Mouse (Mus musculus): Measurements from ENCODE around the gene Scrn2. TPM values are rescaled to one million over a fixed set of nuclear protein-coding genes. Genes with fewer than 3 reads are reported as not detected.

Scrn2 gene
- polyA plus RNA-seq, 1 experiment from 2014 or later = 14.7 TPM

DNA sequence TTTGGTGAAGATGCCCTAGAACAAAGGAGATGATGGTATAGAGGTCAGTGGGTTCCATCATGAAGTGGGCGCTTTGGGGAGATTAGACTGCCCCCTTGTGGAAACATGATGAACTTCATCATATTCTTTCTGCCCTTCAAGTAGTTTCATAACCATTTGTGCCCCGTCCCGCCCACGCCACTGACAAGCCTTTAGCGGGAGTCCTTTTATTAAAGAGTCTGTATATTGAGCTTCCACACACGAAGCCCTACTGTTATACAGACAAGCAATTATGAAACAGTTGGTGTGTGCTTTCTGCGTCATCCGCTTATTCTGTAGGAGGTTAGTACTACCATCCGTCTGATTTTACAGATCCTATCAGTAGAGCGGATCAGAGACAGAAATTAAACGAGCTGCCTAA, 53.2 kb downstream of the Scrn2 start:
- WGBS = 35% methylated on average over 11 of the region's 11 CpGs
- no peak overlapping the region for H3K9ac ChIP-seq
- H3K4me1 ChIP-seq (replicated peaks) = peaks cover 8% of the 10 kb centered on the region
- no peaks in the 10 kb centered on the region for H3K9me3 ChIP-seq (replicated peaks)
- no peak; the same call in 1 of the 2 replicates for ATAC-seq (replicated peaks; ENCODE audit: insufficient number of reproducible peaks, insufficient read depth, low FRiP score, low read depth)
- no peak overlapping the region for H3K27ac ChIP-seq
- peaks cover 24% of the 10 kb centered on the region for H3K27me3 ChIP-seq
- H3K4me3 ChIP-seq = no peak overlapping the region
- 0 out of 2 replicates have a peak overlapping the region, but pooled peaks have one; percentile 32 for H3K4me2 ChIP-seq
- no peaks in the 10 kb centered on the region for H3K36me3 ChIP-seq

Small RNA genes within 50 kb of the gene (microRNA-seq; reads per million reads assigned to microRNA genes)
- 1.5 reads per million for gene Mir8103

Other genes with a start within 250 kb of the Scrn2 start
- gene Cbx1, start 240.8 kb upstream of the Scrn2 start, polyA plus RNA-seq (2015; fragmentation: Nextera tagmentation; extraction: Ambion mirVana) = 52.4 and 52.9 TPM in 2 replicates
- gene Nfe2l1, start 200.0 kb upstream of the Scrn2 start, polyA plus RNA-seq (2015; fragmentation: Nextera tagmentation; extraction: Ambion mirVana) = 75.3 and 79.0 TPM in 2 replicates
- 120 and 122 TPM in 2 replicates for gene Copz2, start 180.1 kb upstream of the Scrn2 start, polyA plus RNA-seq (2015; fragmentation: Nextera tagmentation; extraction: Ambion mirVana)
- 45.2 and 58.7 TPM in 2 replicates for gene Cdk5rap3, start 113.4 kb upstream of the Scrn2 start, polyA plus RNA-seq (2015; fragmentation: Nextera tagmentation; extraction: Ambion mirVana)
- gene Prr15l, start 101.8 kb upstream of the Scrn2 start, polyA plus RNA-seq (2015; fragmentation: Nextera tagmentation; extraction: Ambion mirVana) = 1.7 and 2.9 TPM in 2 replicates
- gene Pnpo, start 86.0 kb upstream of the Scrn2 start, polyA plus RNA-seq (2015; fragmentation: Nextera tagmentation; extraction: Ambion mirVana) = 65.2 and 74.8 TPM in 2 replicates
- gene Sp2, start 47.0 kb upstream of the Scrn2 start, polyA plus RNA-seq (2015; fragmentation: Nextera tagmentation; extraction: Ambion mirVana) = 12.9 and 18.2 TPM in 2 replicates
- gene Sp6, start 16.5 kb upstream of the Scrn2 start, polyA plus RNA-seq (2015; fragmentation: Nextera tagmentation; extraction: Ambion mirVana) = 0.09 and 0.15 TPM in 2 replicates
- gene Lrrc46, start 11.5 kb downstream of the Scrn2 start, polyA plus RNA-seq (2015; fragmentation: Nextera tagmentation; extraction: Ambion mirVana) = 0.72 and 1.1 TPM in 2 replicates
- gene Mrpl10, start 11.6 kb downstream of the Scrn2 start, polyA plus RNA-seq (2015; fragmentation: Nextera tagmentation; extraction: Ambion mirVana) = 61.1 and 67.3 TPM in 2 replicates
- gene Osbpl7, start 20.7 kb downstream of the Scrn2 start, polyA plus RNA-seq (2015; fragmentation: Nextera tagmentation; extraction: Ambion mirVana) = 4.4 and 8.5 TPM in 2 replicates
- 0.05 and 0.36 TPM in 2 replicates for gene Tbx21, start 85.4 kb downstream of the Scrn2 start, polyA plus RNA-seq (2015; fragmentation: Nextera tagmentation; extraction: Ambion mirVana)
- 4.7 and 6.5 TPM in 2 replicates for gene Tbkbp1, start 121.6 kb downstream of the Scrn2 start, polyA plus RNA-seq (2015; fragmentation: Nextera tagmentation; extraction: Ambion mirVana)
- 29.5 and 31.4 TPM in 2 replicates for gene Kpnb1, start 157.9 kb downstream of the Scrn2 start, polyA plus RNA-seq (2015; fragmentation: Nextera tagmentation; extraction: Ambion mirVana)

Data from heart, embryonic 15.5 days (tissue).